ENCODE assay signal across 8 mouse cellular contexts in genomic region chr13:67813710-67814660, GRCm38 (mm10). TPM values are rescaled to one million over a fixed set of nuclear protein-coding genes. Genes with fewer than 3 reads are reported as not detected.
A peak's percentile ranks its signal among the peaks of the same experiment; 100 is the strongest.
DNase-seq lines count a peak whose midpoint lies in the region; ATAC-seq and TF ChIP-seq lines count a peak whose summit lies in the region.

Gene Zfp273, plus strand, starts transcription at chr13:67813740.

- peak within 1 kb of the TSS; percentile 84 for H3K4me3 ChIP-seq in E14TG2a.4 (replicated peaks; ENCODE audit: low read length)
- H3K4me3 ChIP-seq in forebrain, embryonic 12.5 days (replicated peaks): peak within 1 kb of the TSS; percentile 83
- H3K4me3 ChIP-seq in heart, postnatal 0 days (ENCODE audit: low read depth, low read length): peak within 1 kb of the TSS; percentile 93
- H3K4me3 ChIP-seq in liver, embryonic 16.5 days (ENCODE audit: low read depth, low read length): peak within 1 kb of the TSS; percentile 73
- peak within 1 kb of the TSS; percentile 90 for H3K4me3 ChIP-seq in neural tube, embryonic 13.5 days
- peak within 1 kb of the TSS; percentile 80 for H3K4me3 ChIP-seq in testis, adult 2 months (ENCODE audit: control insufficient read depth, low read depth, low read length)

- ATAC-seq in forebrain, embryonic 12.5 days (ENCODE audit: low FRiP score): peak; percentile 96
- peak; percentile 97 for ATAC-seq in heart, postnatal 0 days (ENCODE audit: insufficient read depth, low read depth)
- ATAC-seq in liver, embryonic 16.5 days (ENCODE audit: low read depth): peak; percentile 92
- peak; percentile 97 for ATAC-seq in neural tube, embryonic 13.5 days (ENCODE audit: low read depth)

- no peaks in the 10 kb centered on the region for H3K36me3 ChIP-seq in E14TG2a.4 (ENCODE audit: insufficient read depth, low read length)
- H3K36me3 ChIP-seq in forebrain, embryonic 12.5 days (replicated peaks): peaks cover 10% of the 10 kb centered on the region
- no peaks in the 10 kb centered on the region for H3K36me3 ChIP-seq in heart, postnatal 0 days (replicated peaks; ENCODE audit: control insufficient read depth, insufficient read depth, low read length)
- no peaks in the 10 kb centered on the region for H3K36me3 ChIP-seq in liver, embryonic 16.5 days (ENCODE audit: control insufficient read depth, insufficient read depth)
- peaks cover 7% of the 10 kb centered on the region for H3K36me3 ChIP-seq in neural tube, embryonic 13.5 days
- H3K36me3 ChIP-seq in testis, adult 2 months (ENCODE audit: control insufficient read depth, insufficient read depth, low read length): no peaks in the 10 kb centered on the region

- no peak for TF ChIP-seq POLR2A in testis, adult 2 months (IDR thresholded peaks at IDR 0.05; ENCODE audit: control insufficient read depth, low read depth, low read length)

- H3K9ac ChIP-seq in forebrain, embryonic 12.5 days: peak within 1 kb of the TSS; percentile 72
- H3K9ac ChIP-seq in heart, postnatal 0 days (replicated peaks; ENCODE audit: low read depth, low read length): peak within 1 kb of the TSS; percentile 74
- peak within 1 kb of the TSS; percentile 50 for H3K9ac ChIP-seq in liver, embryonic 16.5 days (ENCODE audit: low read depth, low read length)
- peak within 1 kb of the TSS; percentile 85 for H3K9ac ChIP-seq in neural tube, embryonic 13.5 days

- H3K4me1 ChIP-seq in E14TG2a.4 (replicated peaks; ENCODE audit: low read depth, low read length): peaks cover 9% of the 10 kb centered on the region
- H3K4me1 ChIP-seq in forebrain, embryonic 12.5 days: peaks cover 3% of the 10 kb centered on the region
- no peaks in the 10 kb centered on the region for H3K4me1 ChIP-seq in heart, postnatal 0 days (ENCODE audit: control insufficient read depth, insufficient read depth)
- H3K4me1 ChIP-seq in liver, embryonic 16.5 days (ENCODE audit: control insufficient read depth, low read depth, low read length): no peaks in the 10 kb centered on the region; the same call in 1 of the 2 replicates
- peaks cover 3% of the 10 kb centered on the region for H3K4me1 ChIP-seq in neural tube, embryonic 13.5 days (replicated peaks)
- H3K4me1 ChIP-seq in testis, adult 2 months (ENCODE audit: control insufficient read depth, insufficient read depth, low read length): no peaks in the 10 kb centered on the region; the same call in 1 of the 2 replicates

- no peaks in the 10 kb centered on the region; the same call in 1 of the 2 replicates for H3K9me3 ChIP-seq in E14TG2a.4 (ENCODE audit: low read length)
- H3K9me3 ChIP-seq in forebrain, embryonic 12.5 days: peaks cover 11% of the 10 kb centered on the region; the same call in 1 of the 2 replicates
- 0 out of 2 replicates have a peak, but pooled peaks cover 4% of the 10 kb centered on the region for H3K9me3 ChIP-seq in heart, postnatal 0 days (replicated peaks; ENCODE audit: control insufficient read depth, low read length)
- no peaks in the 10 kb centered on the region for H3K9me3 ChIP-seq in liver, embryonic 16.5 days (replicated peaks; ENCODE audit: control insufficient read depth, low read length)
- peaks cover 20% of the 10 kb centered on the region for H3K9me3 ChIP-seq in neural tube, embryonic 13.5 days

- DNase-seq in c-Kit-positive CD71-positive TER-119-negative erythroid progenitor cells, embryonic 14.5 days (ENCODE audit: low read depth): peak; percentile 65
- DNase-seq in heart, postnatal 0 days (ENCODE audit: low spot score): peak; percentile 92
- DNase-seq in kidney, postnatal 4 days: peak; percentile 76 to 83

- no peak for TF ChIP-seq EP300 in heart, postnatal 0 days (IDR thresholded peaks at IDR 0.05; ENCODE audit: low read depth)

- H3K4me2 ChIP-seq in forebrain, embryonic 12.5 days: peak within 1 kb of the TSS; percentile 61
- H3K4me2 ChIP-seq in heart, postnatal 0 days (ENCODE audit: low read depth, low read length): peak within 1 kb of the TSS; percentile 73
- peak within 1 kb of the TSS; percentile 69 for H3K4me2 ChIP-seq in liver, embryonic 16.5 days (ENCODE audit: low read depth, low read length)
- H3K4me2 ChIP-seq in neural tube, embryonic 13.5 days: peak within 1 kb of the TSS; percentile 71

- no peak for TF ChIP-seq CTCF in E14TG2a.4 (conservative IDR thresholded peaks at IDR 0.05; ENCODE audit: low read length)
- TF ChIP-seq CTCF in heart, postnatal 0 days (IDR thresholded peaks at IDR 0.05; ENCODE audit: low read depth): no peak
- no peak for TF ChIP-seq CTCF in testis, adult 2 months (IDR thresholded peaks at IDR 0.05; ENCODE audit: control insufficient read depth, insufficient read depth, insufficient replicate concordance, low read depth, low read length)

- H3K27ac ChIP-seq in forebrain, embryonic 12.5 days: peak within 1 kb of the TSS; percentile 87
- peak within 1 kb of the TSS; percentile 93 for H3K27ac ChIP-seq in heart, postnatal 0 days (ENCODE audit: low read depth)
- peak within 1 kb of the TSS; percentile 63 for H3K27ac ChIP-seq in liver, embryonic 16.5 days (ENCODE audit: low read length)
- peak within 1 kb of the TSS; percentile 91 for H3K27ac ChIP-seq in neural tube, embryonic 13.5 days (replicated peaks)
- H3K27ac ChIP-seq in testis, adult 2 months (ENCODE audit: control insufficient read depth, insufficient read depth, low read depth, low read length): peak within 1 kb of the TSS; percentile 76

- H3K27me3 ChIP-seq in E14TG2a.4 (ENCODE audit: insufficient read depth, low read length): no peaks in the 10 kb centered on the region
- no peaks in the 10 kb centered on the region for H3K27me3 ChIP-seq in forebrain, embryonic 12.5 days
- no peaks in the 10 kb centered on the region for H3K27me3 ChIP-seq in heart, postnatal 0 days (ENCODE audit: control insufficient read depth, insufficient read depth, low read length)
- H3K27me3 ChIP-seq in liver, embryonic 16.5 days (ENCODE audit: control insufficient read depth, insufficient read depth, low read depth, low read length): no peaks in the 10 kb centered on the region
- H3K27me3 ChIP-seq in neural tube, embryonic 13.5 days: no peaks in the 10 kb centered on the region
- H3K27me3 ChIP-seq in testis, adult 2 months (ENCODE audit: control insufficient read depth, insufficient read depth, low read length): no peaks in the 10 kb centered on the region

- 5% methylated on average over 31 of the region's 31 CpGs for WGBS in forebrain, embryonic 12.5 days
- WGBS in heart, postnatal 0 days: 3% methylated on average over 31 of the region's 31 CpGs
- 3% methylated on average over 31 of the region's 31 CpGs for WGBS in liver, embryonic 16.5 days (ENCODE audit: insufficient replicate concordance)
- 5% methylated on average over 31 of the region's 31 CpGs for WGBS in neural tube, embryonic 13.5 days

RNA-seq across cellular contexts. Expression of gene Zfp273, which starts in this region (rescaled TPM):
- polyA plus RNA-seq in forebrain, embryonic 12.5 days (2016; fragmentation: Nextera tagmentation; extraction: Ambion mirVana): 9.1 and 10.2 TPM in 2 replicates
- 0.85 and 2.5 TPM in 2 replicates for total RNA-seq in heart, postnatal 0 days (2014; rRNA removed; ENCODE audit: low replicate concordance)
- 3.2 and 3.3 TPM in 2 replicates for polyA plus RNA-seq in heart, postnatal 0 days (2015; fragmentation: Nextera tagmentation; extraction: Ambion mirVana)
- polyA plus RNA-seq in liver, embryonic 16.5 days (2015; fragmentation: Nextera tagmentation; extraction: Ambion mirVana): 1.0 and 1.1 TPM in 2 replicates
- polyA plus RNA-seq in neural tube, embryonic 13.5 days (2015; fragmentation: Nextera tagmentation; extraction: Ambion mirVana): 12.8 TPM in 2 replicates
- 0.36 and 0.59 TPM in 2 replicates for polyA plus RNA-seq in testis, adult 2 months (2012; rRNA removed)

Comparison
In these comparisons a context has a peak if more than half of its experiments do, and no peak if none do; other contexts are left out.
1. Peak in every context shown above with its lines: DNase-seq, ATAC-seq, H3K4me3 ChIP-seq and H3K27ac ChIP-seq.